Mouse (Mus musculus): ENCODE data around the gene Sptbn2.

DNA sequence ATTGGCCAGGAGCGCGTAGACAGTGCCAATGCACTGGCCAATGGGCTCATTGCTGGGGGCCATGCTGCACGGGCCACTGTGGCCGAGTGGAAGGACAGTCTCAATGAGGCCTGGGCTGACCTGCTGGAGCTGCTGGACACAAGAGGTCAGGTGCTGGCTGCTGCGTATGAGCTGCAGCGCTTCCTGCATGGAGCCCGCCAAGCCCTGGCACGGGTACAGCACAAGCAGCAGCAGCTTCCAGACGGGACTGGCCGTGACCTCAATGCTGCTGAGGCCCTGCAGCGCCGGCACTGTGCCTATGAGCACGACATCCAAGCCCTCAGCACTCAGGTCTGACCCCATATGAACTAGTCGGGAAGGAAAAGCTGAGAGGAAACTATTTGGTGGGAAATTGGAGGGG is 35.6 kb downstream of the Sptbn2 start:
- TF ChIP-seq CTCF (IDR thresholded peaks at IDR 0.05) (no peak), EP300 (IDR thresholded peaks at IDR 0.05) (no peak)
